Mouse (Mus musculus) liver, embryonic 14.5 days (tissue): ENCODE measurements at regions not wholly inside any gene's neighbourhood (a gene's known extent, or its start where the extent isn't known, plus 50 kb on each side); places are given as distances from the start of the nearest gene placed in this dataset.

Experiments used
- ATAC-seq: fragments of 200-750 bp; cut with Nextera tagmentation; 2 replicates; pipeline ENCODE4 v1.8.0; 2017; ENCODE audit warnings: moderate number of reproducible peaks, mild to moderate bottlenecking, moderate library complexity; ENCODE audit not compliant: insufficient read depth
- DNase-seq, 3 experiments: peaks; one replicate each; pipeline ENCODE4 v3.0.0-alpha.2; 2012 to 2013; ENCODE audit warnings: low read depth in 3 of 3, low spot score in 3 of 3
- H3K27ac ChIP-seq: fragments of 300-500 bp; sonication (generic); 2 replicates; pipeline ENCODE4 v1.5.1; 2014; ENCODE audit warnings: moderate library complexity, mild to moderate bottlenecking, control low read depth, inconsistent platforms
- H3K27me3 ChIP-seq: fragments of 300-500 bp; sonication (generic); 2 replicates; pipeline ENCODE4 v1.6.1; 2014; ENCODE audit warnings: mild to moderate bottlenecking, low read length, moderate library complexity; ENCODE audit not compliant: control insufficient read depth, insufficient read depth
- H3K36me3 ChIP-seq: fragments of 300-500 bp; sonication (generic); replicated peaks from 2 replicates; pipeline ENCODE4 v1.6.1; 2014; ENCODE audit warnings: low read depth; ENCODE audit not compliant: control insufficient read depth, insufficient read depth
- H3K4me1 ChIP-seq, 2 experiments: fragments of 200-500 bp in 1 of 2; fragments of 300-500 bp in 1 of 2; sonication (generic) in 1 of 2; replicated peaks; 2 replicates each; pipeline ENCODE4 v1.6.1; 2012 to 2014; ENCODE audit warnings: antibody characterized with exemption in 1 of 2, inconsistent platforms in 1 of 2, low read length in 1 of 2; ENCODE audit not compliant: control insufficient read depth in 2 of 2, insufficient read depth in 2 of 2
- H3K4me2 ChIP-seq: fragments of 300-500 bp; sonication (generic); 2 replicates; pipeline ENCODE4 v1.6.1; 2014; ENCODE audit warnings: low read depth, mild to moderate bottlenecking, control low read depth, moderate library complexity
- H3K4me3 ChIP-seq, 2 experiments: fragments of 200-500 bp in 1 of 2; fragments of 300-500 bp in 1 of 2; sonication (generic) in 1 of 2; 2 replicates each; pipeline ENCODE4 v1.5.1; 2012 to 2014; ENCODE audit warnings: low read depth in 2 of 2, low read length in 2 of 2, mild to moderate bottlenecking in 2 of 2, control low read depth in 1 of 2, inconsistent platforms in 1 of 2, moderate library complexity in 1 of 2; ENCODE audit not compliant: insufficient read depth in 1 of 2
- H3K9ac ChIP-seq: fragments of 300-500 bp; sonication (generic); replicated peaks from 2 replicates; pipeline ENCODE4 v1.6.1; 2014; ENCODE audit warnings: mild to moderate bottlenecking, control low read depth, moderate library complexity
- H3K9me3 ChIP-seq: fragments of 300-500 bp; sonication (generic); 2 replicates; pipeline ENCODE4 v1.6.1; 2016; ENCODE audit warnings: low read length, mixed read lengths; ENCODE audit not compliant: control insufficient read depth
- CTCF ChIP-seq: IDR thresholded peaks from 2 replicates; pipeline ENCODE4 v1.5.1; 2016; ENCODE audit warnings: antibody characterized with exemption, low read depth, control low read depth
- EP300 ChIP-seq: IDR thresholded peaks from 2 replicates; pipeline ENCODE4 v1.6.1; 2016; ENCODE audit warnings: antibody characterized with exemption, low read depth
- WGBS: fragments of 180-500 bp; shearing (Covaris S2); extraction: QIAGEN DNeasy Blood & Tissue Kit; methylation state at CpG from one replicate; pipeline ENCODE4 v1.1.7; 2014; ENCODE audit not compliant: insufficient replicate concordance; 5-methylcytosine and 5-hydroxymethylcytosine counted together

- no peak for ATAC-seq
- no peaks in the 10 kb centered on the region for H3K27me3 ChIP-seq
- H3K4me3 ChIP-seq: no peak overlapping the region
- no peak overlapping the region for H3K4me2 ChIP-seq
- no peak overlapping the region for H3K9ac ChIP-seq
- H3K36me3 ChIP-seq: no peaks in the 10 kb centered on the region
- H3K27ac ChIP-seq: no peak overlapping the region
- no peak for DNase-seq
- H3K9me3 ChIP-seq: no peaks in the 10 kb centered on the region
- TF ChIP-seq CTCF: no peak
- TF ChIP-seq EP300: no peak
- H3K4me1 ChIP-seq: 0 out of 4 replicates have a peak, but pooled peaks cover 0 to 4% of the 10 kb centered on the region in 2 experiments
- WGBS: 49% methylated on average over 6 of the region's 6 CpGs
Observed at GRCm38 (mm10) chr13:60355707-60356490, 178.7 kb upstream of the Gas1 start.

GRCm38 (mm10) chr13:60358408-60359060 is 181.4 kb upstream of the Gas1 start:
- WGBS: 61% methylated on average over 7 of the region's 7 CpGs
- H3K27me3 ChIP-seq: no peaks in the 10 kb centered on the region
- H3K9ac ChIP-seq: no peak overlapping the region
- H3K4me3 ChIP-seq: no peak overlapping the region
- no peak overlapping the region for H3K4me2 ChIP-seq
- DNase-seq: no peak
- no peaks in the 10 kb centered on the region for H3K9me3 ChIP-seq
- H3K4me1 ChIP-seq: 0 out of 4 replicates have a peak, but pooled peaks cover 0 to 4% of the 10 kb centered on the region in 2 experiments
- H3K27ac ChIP-seq: no peak overlapping the region
- no peak for ATAC-seq
- H3K36me3 ChIP-seq: no peaks in the 10 kb centered on the region
- no peak for TF ChIP-seq CTCF
- TF ChIP-seq EP300: no peak

GRCm38 (mm10) chr13:60364778-60365672 is 187.9 kb upstream of the Gas1 start:
- H3K4me2 ChIP-seq: no peak overlapping the region
- H3K36me3 ChIP-seq: no peaks in the 10 kb centered on the region
- no peak overlapping the region for H3K4me3 ChIP-seq
- no peak overlapping the region for H3K27ac ChIP-seq
- H3K9me3 ChIP-seq: no peaks in the 10 kb centered on the region
- WGBS: 47% methylated on average over 13 of the region's 13 CpGs
- ATAC-seq (no peak), DNase-seq (no peak)
- H3K4me1 ChIP-seq: no peaks in the 10 kb centered on the region
- no peaks in the 10 kb centered on the region for H3K27me3 ChIP-seq
- no peak for TF ChIP-seq CTCF
- no peak for TF ChIP-seq EP300
- no peak overlapping the region for H3K9ac ChIP-seq

- H3K9me3 ChIP-seq: no peaks in the 10 kb centered on the region
- DNase-seq: no peak
- H3K4me1 ChIP-seq: no peaks in the 10 kb centered on the region
- 59% methylated on average over 4 of the region's 4 CpGs for WGBS
- H3K4me2 ChIP-seq: no peak overlapping the region
- H3K27me3 ChIP-seq: no peaks in the 10 kb centered on the region
- H3K36me3 ChIP-seq: no peaks in the 10 kb centered on the region
- H3K9ac ChIP-seq: no peak overlapping the region
- no peak for ATAC-seq
- no peak overlapping the region for H3K4me3 ChIP-seq
- no peak overlapping the region for H3K27ac ChIP-seq
- TF ChIP-seq EP300 (no peak), CTCF (no peak)
Observed at GRCm38 (mm10) chr13:60369216-60369615, 192.1 kb upstream of the Gas1 start.
